Mouse (Mus musculus) urinary bladder, postnatal 36 days (tissue): ENCODE results near the gene Smim8.

Experiments used
- DNase-seq, 2 experiments: peaks; one replicate each; pipeline ENCODE4 v3.0.0; 2022; ENCODE audit warnings: low spot score in 2 of 2, mixed read lengths in 1 of 2

Gene Smim8

GRCm38 (mm10) chr4:34720127-34720895 lies 57.9 kb downstream of the Smim8 start:
- no peak for DNase-seq

- DNase-seq = no peak
Measured at GRCm38 (mm10) chr4:34719421-34719820, 58.8 kb downstream of the Smim8 start.
